Mouse (Mus musculus) liver, postnatal 0 days (tissue): ENCODE results near the gene Sdf4. TPM values are rescaled to one million over a fixed set of nuclear protein-coding genes. Genes with fewer than 3 reads are reported as not detected.
A peak's percentile ranks its signal among the peaks of the same experiment; 100 is the strongest.

Experiments used
- ATAC-seq: fragments of 200-750 bp; cut with Nextera tagmentation; 2 replicates; pipeline ENCODE4 v1.8.0; 2017; ENCODE audit warnings: mild to moderate bottlenecking, moderate library complexity
- DNase-seq: peaks from one replicate; pipeline ENCODE4 v3.0.0-alpha.2; 2016
- H3K27ac ChIP-seq: fragments of 300-500 bp; sonication (generic); 2 replicates; pipeline ENCODE4 v1.5.1; 2014; ENCODE audit warnings: antibody characterized with exemption, moderate library complexity, mild to moderate bottlenecking, low read depth
- H3K27me3 ChIP-seq: fragments of 300-500 bp; sonication (generic); 2 replicates; pipeline ENCODE4 v1.6.1; 2014; ENCODE audit warnings: low read length, control low read depth, mixed read lengths; ENCODE audit not compliant: insufficient read depth
- H3K36me3 ChIP-seq: fragments of 300-500 bp; sonication (generic); replicated peaks from 2 replicates; pipeline ENCODE4 v1.6.1; 2014; ENCODE audit warnings: mild to moderate bottlenecking, control low read depth, low read length, moderate library complexity, mixed read lengths; ENCODE audit not compliant: insufficient read depth
- H3K4me1 ChIP-seq: fragments of 300-500 bp; sonication (generic); 2 replicates; pipeline ENCODE4 v1.6.1; 2014; ENCODE audit warnings: antibody characterized with exemption, mild to moderate bottlenecking, control low read depth; ENCODE audit not compliant: insufficient read depth
- H3K4me2 ChIP-seq: fragments of 300-500 bp; sonication (generic); 2 replicates; pipeline ENCODE4 v1.6.1; 2014; ENCODE audit warnings: low read depth, mild to moderate bottlenecking, low read length, moderate library complexity, mixed read lengths
- H3K4me3 ChIP-seq: fragments of 300-500 bp; sonication (generic); 2 replicates; pipeline ENCODE4 v1.5.1; 2014; ENCODE audit warnings: low read depth, low read length
- H3K9ac ChIP-seq: fragments of 300-500 bp; sonication (generic); replicated peaks from 2 replicates; pipeline ENCODE4 v1.6.1; 2014; ENCODE audit warnings: mild to moderate bottlenecking, moderate library complexity
- H3K9me3 ChIP-seq: fragments of 300-500 bp; sonication (generic); 2 replicates; pipeline ENCODE4 v1.6.1; 2016; ENCODE audit warnings: mild to moderate bottlenecking, control low read depth, low read length, mixed read lengths
- CTCF ChIP-seq: sonication (generic); IDR thresholded peaks from 2 replicates; pipeline ENCODE4 v1.5.1; 2016; ENCODE audit warnings: antibody characterized with exemption, low read depth
- EP300 ChIP-seq: IDR thresholded peaks from 2 replicates; pipeline ENCODE4 v1.6.1; 2016; ENCODE audit warnings: antibody characterized with exemption, low read depth, mild to moderate bottlenecking
- WGBS: fragments of 180-500 bp; shearing (Covaris S2); extraction: QIAGEN DNeasy Blood & Tissue Kit; methylation state at CpG from one replicate; pipeline ENCODE4 v1.1.7; 2014; ENCODE audit not compliant: insufficient replicate concordance; 5-methylcytosine and 5-hydroxymethylcytosine counted together
- polyA plus RNA-seq: library from polyadenylated mRNA; unstranded; fragments of >200 nt; fragmentation: Nextera tagmentation; extraction: Ambion mirVana; gene quantifications from 2 replicates; pipeline ENCODE4 v1.2.1, GENCODE M21; 2015

The Sdf4 gene
- polyA plus RNA-seq, 1 experiment from 2014 or later = 94.2 TPM

GRCm38 (mm10) chr4:156019771-156020170, 27.1 kb downstream of the Sdf4 start:
- H3K36me3 ChIP-seq = 0 out of 2 replicates have a peak, but pooled peaks cover 3% of the 10 kb centered on the region
- TF ChIP-seq CTCF (no peak), EP300 (no peak)
- WGBS = 86% methylated on average over 12 of the region's 12 CpGs
- DNase-seq (no peak), ATAC-seq (no peak)
- H3K4me2 ChIP-seq = no peak overlapping the region
- no peaks in the 10 kb centered on the region for H3K4me1 ChIP-seq
- H3K9ac ChIP-seq = no peak overlapping the region
- no peak overlapping the region for H3K27ac ChIP-seq
- H3K4me3 ChIP-seq = no peak overlapping the region
- no peaks in the 10 kb centered on the region for H3K9me3 ChIP-seq
- no peaks in the 10 kb centered on the region for H3K27me3 ChIP-seq

- Histone ChIP-seq H3K27me3 (no peaks in the 10 kb centered on the region), H3K4me2 (no peak overlapping the region), H3K36me3 (0 out of 2 replicates have a peak, but pooled peaks cover 2% of the 10 kb centered on the region), H3K9me3 (no peaks in the 10 kb centered on the region), H3K4me1 (peaks cover 7% of the 10 kb centered on the region; the same call in 1 of the 2 replicates), H3K27ac (no peak overlapping the region), H3K4me3 (no peak overlapping the region), H3K9ac (no peak overlapping the region)
- ATAC-seq = no peak
- TF ChIP-seq CTCF (no peak), EP300 (no peak)
- 66% methylated on average over 3 of the region's 3 CpGs for WGBS
- DNase-seq = no peak
These were observed 28.7 kb downstream of the Sdf4 start for GRCm38 (mm10) chr4:156021381-156021780.

GRCm38 (mm10) chr4:156021942-156022419, 29.3 kb downstream of the Sdf4 start:
- DNase-seq (no peak), ATAC-seq (no peak)
- Histone ChIP-seq H3K4me2 (no peak overlapping the region), H3K36me3 (no peaks in the 10 kb centered on the region), H3K4me1 (peaks cover 7% of the 10 kb centered on the region; the same call in 1 of the 2 replicates), H3K9me3 (no peaks in the 10 kb centered on the region), H3K27me3 (no peaks in the 10 kb centered on the region), H3K9ac (no peak overlapping the region), H3K4me3 (no peak overlapping the region), H3K27ac (no peak overlapping the region)
- WGBS = 23% methylated on average over 9 of the region's 9 CpGs
- TF ChIP-seq EP300 = no peak
- TF ChIP-seq CTCF = no peak

- Histone ChIP-seq H3K9ac (no peak overlapping the region), H3K4me3 (no peak overlapping the region), H3K9me3 (no peaks in the 10 kb centered on the region), H3K36me3 (0 out of 2 replicates have a peak, but pooled peaks cover 2% of the 10 kb centered on the region), H3K27ac (no peak overlapping the region), H3K4me1 (peaks cover 7% of the 10 kb centered on the region; the same call in 1 of the 2 replicates), H3K27me3 (no peaks in the 10 kb centered on the region), H3K4me2 (no peak overlapping the region)
- DNase-seq (no peak), ATAC-seq (no peak)
- TF ChIP-seq EP300 = no peak
- no peak for TF ChIP-seq CTCF
- 81% methylated on average over 9 of the region's 9 CpGs for WGBS
These were observed 30.8 kb downstream of the Sdf4 start for GRCm38 (mm10) chr4:156023520-156023919.

- Histone ChIP-seq H3K4me2 (no peak overlapping the region), H3K4me3 (no peak overlapping the region), H3K4me1 (peaks cover 7% of the 10 kb centered on the region; the same call in 1 of the 2 replicates), H3K27ac (no peak overlapping the region), H3K27me3 (no peaks in the 10 kb centered on the region), H3K36me3 (0 out of 2 replicates have a peak, but pooled peaks cover 2% of the 10 kb centered on the region), H3K9me3 (no peaks in the 10 kb centered on the region), H3K9ac (no peak overlapping the region)
- WGBS = 86% methylated on average over 7 of the region's 7 CpGs
- ATAC-seq (no peak), DNase-seq (no peak)
- TF ChIP-seq EP300 = no peak
- TF ChIP-seq CTCF = no peak
These were observed 31.5 kb downstream of the Sdf4 start for GRCm38 (mm10) chr4:156024184-156024583.

GRCm38 (mm10) chr4:156026013-156026412, 33.3 kb downstream of the Sdf4 start, which contains the start of gene Tnfrsf18:
Gene Tnfrsf18 (plus strand): TSS chr4:156026164.
- Histone ChIP-seq H3K27me3 (no peaks in the 10 kb centered on the region), H3K36me3 (0 out of 2 replicates have a peak, but pooled peaks cover 2% of the 10 kb centered on the region), H3K4me3 (no peak within 1 kb of the TSS), H3K9ac (0 out of 2 replicates have a peak within 1 kb of the TSS, but pooled peaks have one; percentile 41), H3K4me1 (peaks cover 17% of the 10 kb centered on the region), H3K4me2 (peak within 1 kb of the TSS; percentile 26; the same call in 1 of the 2 replicates), H3K27ac (no peak within 1 kb of the TSS), H3K9me3 (no peaks in the 10 kb centered on the region)
- peak; percentile 54 for TF ChIP-seq CTCF
- no peak for TF ChIP-seq EP300
- 18% methylated on average over 4 of the region's 4 CpGs for whole genome bisulfite sequencing
- DNase-seq (peak; percentile 55), ATAC-seq (no peak)
